Mouse (Mus musculus): ENCODE measurements around the gene Otud7a. TPM values are rescaled to one million over a fixed set of nuclear protein-coding genes. Genes with fewer than 3 reads are reported as not detected.

The Otud7a gene
- total RNA-seq (2014; rRNA removed) (20.8 and 22.3 TPM in 2 replicates), polyA plus RNA-seq (2015; fragmentation: Nextera tagmentation; extraction: Ambion mirVana) (3.2 and 4.2 TPM in 2 replicates)

GRCm38 (mm10) chr7:63444484-63445345 lies at the start of gene Otud7a:
TSS of gene Otud7a (plus strand) at chr7:63444751.
- Histone ChIP-seq H3K4me1 (ENCODE audit: insufficient read depth, low read length) (0 out of 2 replicates have a peak, but pooled peaks cover 6% of the 10 kb centered on the region), H3K9ac (replicated peaks; ENCODE audit: low read length, poor library complexity, severe bottlenecking) (peak within 1 kb of the TSS; percentile 96), H3K36me3 (ENCODE audit: insufficient read depth, low read length) (no peaks in the 10 kb centered on the region), H3K27ac (ENCODE audit: low read depth, low read length) (peak within 1 kb of the TSS; percentile 81), H3K4me2 (ENCODE audit: low read depth, low read length, poor library complexity, severe bottlenecking) (peak within 1 kb of the TSS; percentile 68), H3K9me3 (ENCODE audit: low read length) (no peaks in the 10 kb centered on the region), H3K27me3 (ENCODE audit: insufficient read depth, low read length) (no peaks in the 10 kb centered on the region), H3K4me3 (ENCODE audit: low read depth, low read length) (peak within 1 kb of the TSS; percentile 86)
- under 1% methylated on average over 78 of the region's 123 CpGs for WGBS
- TF ChIP-seq CTCF (IDR thresholded peaks at IDR 0.05), result no peak
- DNase-seq (ENCODE audit: low spot score) (peak; percentile 91), ATAC-seq (ENCODE audit: low FRiP score) (peak; percentile 93)

GRCm38 (mm10) chr7:63405988-63406387 lies 38.6 kb upstream of the Otud7a start:
- Histone ChIP-seq H3K4me3 (ENCODE audit: low read depth, low read length) (no peak overlapping the region), H3K4me2 (ENCODE audit: low read depth, low read length, poor library complexity, severe bottlenecking) (no peak overlapping the region), H3K4me1 (ENCODE audit: insufficient read depth, low read length) (no peaks in the 10 kb centered on the region), H3K9ac (replicated peaks; ENCODE audit: low read length, poor library complexity, severe bottlenecking) (no peak overlapping the region), H3K27me3 (ENCODE audit: insufficient read depth, low read length) (no peaks in the 10 kb centered on the region), H3K9me3 (ENCODE audit: low read length) (no peaks in the 10 kb centered on the region), H3K36me3 (ENCODE audit: insufficient read depth, low read length) (no peaks in the 10 kb centered on the region), H3K27ac (ENCODE audit: low read depth, low read length) (no peak overlapping the region)
- no peak for TF ChIP-seq CTCF (IDR thresholded peaks at IDR 0.05)
- no peak for ATAC-seq (ENCODE audit: low FRiP score)
- no peak for DNase-seq (ENCODE audit: low spot score)

GRCm38 (mm10) chr7:63445346-63445700 lies 772 bp downstream of the Otud7a start:
- Histone ChIP-seq H3K27ac (ENCODE audit: low read depth, low read length) (peak overlapping the region; percentile 81), H3K4me1 (ENCODE audit: insufficient read depth, low read length) (0 out of 2 replicates have a peak, but pooled peaks cover 6% of the 10 kb centered on the region), H3K9me3 (ENCODE audit: low read length) (no peaks in the 10 kb centered on the region), H3K9ac (replicated peaks; ENCODE audit: low read length, poor library complexity, severe bottlenecking) (peak overlapping the region; percentile 96), H3K36me3 (ENCODE audit: insufficient read depth, low read length) (no peaks in the 10 kb centered on the region), H3K4me3 (ENCODE audit: low read depth, low read length) (peak overlapping the region; percentile 86), H3K27me3 (ENCODE audit: insufficient read depth, low read length) (no peaks in the 10 kb centered on the region), H3K4me2 (ENCODE audit: low read depth, low read length, poor library complexity, severe bottlenecking) (peak overlapping the region; percentile 68)
- TF ChIP-seq CTCF (IDR thresholded peaks at IDR 0.05), result 0 out of 2 replicates have a peak, but pooled peaks have one; percentile 3
- WGBS, result 8% methylated on average over 10 of the region's 10 CpGs
- peak; percentile 41 for DNase-seq (ENCODE audit: low spot score)
- peak; percentile 63 for ATAC-seq (ENCODE audit: low FRiP score)

- Histone ChIP-seq H3K36me3 (ENCODE audit: insufficient read depth, low read length) (no peaks in the 10 kb centered on the region), H3K9ac (replicated peaks; ENCODE audit: low read length, poor library complexity, severe bottlenecking) (no peak overlapping the region), H3K4me1 (ENCODE audit: insufficient read depth, low read length) (0 out of 2 replicates have a peak, but pooled peaks cover 6% of the 10 kb centered on the region), H3K4me2 (ENCODE audit: low read depth, low read length, poor library complexity, severe bottlenecking) (no peak overlapping the region), H3K9me3 (ENCODE audit: low read length) (no peaks in the 10 kb centered on the region), H3K27me3 (ENCODE audit: insufficient read depth, low read length) (no peaks in the 10 kb centered on the region), H3K4me3 (ENCODE audit: low read depth, low read length) (no peak overlapping the region), H3K27ac (ENCODE audit: low read depth, low read length) (no peak overlapping the region)
- peak; percentile 40 for TF ChIP-seq CTCF (IDR thresholded peaks at IDR 0.05)
- WGBS, result 39% methylated on average over 1 of the region's 1 CpGs
- ATAC-seq (ENCODE audit: low FRiP score) (no peak), DNase-seq (ENCODE audit: low spot score) (no peak)
Observed at GRCm38 (mm10) chr7:63446951-63447350, 2.4 kb downstream of the Otud7a start.

- H3K4me2 ChIP-seq (ENCODE audit: low read depth, low read length, poor library complexity, severe bottlenecking), result no peak overlapping the region
- H3K27me3 ChIP-seq (ENCODE audit: insufficient read depth, low read length), result no peaks in the 10 kb centered on the region
- ATAC-seq (ENCODE audit: low FRiP score) (no peak), DNase-seq (ENCODE audit: low spot score) (no peak)
- no peak overlapping the region for H3K27ac ChIP-seq (ENCODE audit: low read depth, low read length)
- no peaks in the 10 kb centered on the region for H3K4me1 ChIP-seq (ENCODE audit: insufficient read depth, low read length)
- no peaks in the 10 kb centered on the region for H3K9me3 ChIP-seq (ENCODE audit: low read length)
- TF ChIP-seq CTCF (IDR thresholded peaks at IDR 0.05), result no peak
- 88% methylated on average over 3 of the region's 3 CpGs for WGBS
- H3K9ac ChIP-seq (replicated peaks; ENCODE audit: low read length, poor library complexity, severe bottlenecking), result no peak overlapping the region
- no peaks in the 10 kb centered on the region for H3K36me3 ChIP-seq (ENCODE audit: insufficient read depth, low read length)
- H3K4me3 ChIP-seq (ENCODE audit: low read depth, low read length), result no peak overlapping the region
Observed at GRCm38 (mm10) chr7:63455228-63455627, 10.7 kb downstream of the Otud7a start.

GRCm38 (mm10) chr7:63462234-63462633 lies 17.7 kb downstream of the Otud7a start:
- Histone ChIP-seq H3K27me3 (ENCODE audit: insufficient read depth, low read length) (no peaks in the 10 kb centered on the region), H3K4me1 (ENCODE audit: insufficient read depth, low read length) (no peaks in the 10 kb centered on the region), H3K4me3 (ENCODE audit: low read depth, low read length) (no peak overlapping the region), H3K4me2 (ENCODE audit: low read depth, low read length, poor library complexity, severe bottlenecking) (no peak overlapping the region), H3K27ac (ENCODE audit: low read depth, low read length) (no peak overlapping the region), H3K9ac (replicated peaks; ENCODE audit: low read length, poor library complexity, severe bottlenecking) (no peak overlapping the region), H3K36me3 (ENCODE audit: insufficient read depth, low read length) (no peaks in the 10 kb centered on the region), H3K9me3 (ENCODE audit: low read length) (no peaks in the 10 kb centered on the region)
- ATAC-seq (ENCODE audit: low FRiP score), result no peak
- 83% methylated on average over 2 of the region's 2 CpGs for WGBS
- DNase-seq (ENCODE audit: low spot score), result no peak
- TF ChIP-seq CTCF (IDR thresholded peaks at IDR 0.05), result no peak
